Mouse (Mus musculus) brain, embryonic 14.5 days (tissue): ENCODE measurements at regions not wholly inside any gene's neighbourhood (a gene's known extent, or its start where the extent isn't known, plus 50 kb on each side); places are given as distances from the start of the nearest gene placed in this dataset.
A peak's percentile ranks its signal among the peaks of the same experiment; 100 is the strongest.

Experiments
- DNase-seq: peaks from one replicate; pipeline ENCODE4 v3.0.0-alpha.2; 2011; ENCODE audit warnings: low read depth
- CTCF ChIP-seq: fragments of 200-500 bp; IDR thresholded peaks from 2 replicates; pipeline ENCODE4 v1.5.1; 2012; ENCODE audit warnings: inconsistent platforms, mild to moderate bottlenecking, moderate library complexity, borderline replicate concordance; ENCODE audit not compliant: insufficient read depth, insufficient read length; ENCODE audit errors: extremely low read depth
- POLR2A ChIP-seq: fragments of 200-500 bp; IDR thresholded peaks from 2 replicates; pipeline ENCODE4 v1.6.1; 2012; ENCODE audit warnings: mild to moderate bottlenecking, inconsistent platforms, borderline replicate concordance; ENCODE audit not compliant: poor library complexity, insufficient read depth, insufficient read length, severe bottlenecking; ENCODE audit errors: extremely low read depth

- TF ChIP-seq POLR2A (no peak), CTCF (no peak)
Observed at GRCm38 (mm10) chr5:78993258-78993657, 1585.4 kb upstream of the Igfbp7 start.

GRCm38 (mm10) chr5:78989714-78990113 lies 1581.9 kb upstream of the Igfbp7 start:
- DNase-seq: peak; percentile 20
- TF ChIP-seq CTCF (no peak), POLR2A (no peak)

More at GRCm38 (mm10) chr5:78993258-78993657, 1585.4 kb upstream of the Igfbp7 start:
- DNase-seq: peak; percentile 93

GRCm38 (mm10) chr5:78976480-78977041 lies 1568.7 kb upstream of the Igfbp7 start:
- peak; percentile 61 for DNase-seq

GRCm38 (mm10) chr5:78945702-78946101 lies 1537.9 kb upstream of the Igfbp7 start:
- TF ChIP-seq POLR2A (no peak), CTCF (no peak)
- no peak for DNase-seq

More at GRCm38 (mm10) chr5:78976480-78977041, 1568.7 kb upstream of the Igfbp7 start:
- TF ChIP-seq POLR2A (no peak), CTCF (no peak)

- TF ChIP-seq POLR2A (no peak), CTCF (no peak)
- DNase-seq: no peak
Observed at GRCm38 (mm10) chr5:78921860-78922610, 1514.2 kb upstream of the Igfbp7 start.

GRCm38 (mm10) chr5:78900128-78900527 lies 1492.3 kb upstream of the Igfbp7 start:
- DNase-seq: no peak

GRCm38 (mm10) chr5:78878775-78879174 lies 1470.9 kb upstream of the Igfbp7 start:
- TF ChIP-seq CTCF (no peak), POLR2A (no peak)

More at GRCm38 (mm10) chr5:78900128-78900527, 1492.3 kb upstream of the Igfbp7 start:
- no peak for TF ChIP-seq CTCF
- no peak for TF ChIP-seq POLR2A

GRCm38 (mm10) chr5:78845126-78845525 lies 1437.3 kb upstream of the Igfbp7 start:
- TF ChIP-seq POLR2A (no peak), CTCF (no peak)
- DNase-seq: no peak

More at GRCm38 (mm10) chr5:78878775-78879174, 1470.9 kb upstream of the Igfbp7 start:
- DNase-seq: peak; percentile 73

DNA sequence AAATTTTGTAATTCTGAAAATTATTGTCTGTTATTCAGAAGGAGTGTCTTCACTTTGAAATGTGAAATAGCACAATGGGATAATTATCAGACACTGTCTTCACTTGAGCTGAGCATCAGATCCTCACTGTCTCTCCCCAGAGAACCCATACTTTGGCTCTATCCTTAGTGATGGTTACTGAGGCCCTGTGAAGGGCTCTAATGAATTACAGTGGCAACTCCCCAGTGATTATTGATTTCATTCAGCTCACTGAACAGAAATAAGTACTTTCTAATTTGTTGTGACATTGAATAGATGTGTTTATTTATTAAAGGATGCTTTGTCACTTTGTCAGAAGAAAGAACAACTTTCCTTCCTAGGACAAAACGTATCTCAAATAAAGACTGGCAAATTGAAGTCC lies 1389.5 kb upstream of the Igfbp7 start:
- TF ChIP-seq CTCF (no peak), POLR2A (no peak)
- DNase-seq: peak; percentile 43
